Mouse (Mus musculus): ENCODE data around the gene Map3k3. TPM values are rescaled to one million over a fixed set of nuclear protein-coding genes. Genes with fewer than 3 reads are reported as not detected.
A peak's percentile ranks its signal among the peaks of the same experiment; 100 is the strongest.
"Not testable (repeated sequence)": the region's sequence is repeated elsewhere in the genome, so short reads cannot be mapped to it uniquely, and the experiment has no call there.

Gene Map3k3
- total RNA-seq, 2 experiments from 2014 or later = 25.5 to 29.3 TPM

DNA sequence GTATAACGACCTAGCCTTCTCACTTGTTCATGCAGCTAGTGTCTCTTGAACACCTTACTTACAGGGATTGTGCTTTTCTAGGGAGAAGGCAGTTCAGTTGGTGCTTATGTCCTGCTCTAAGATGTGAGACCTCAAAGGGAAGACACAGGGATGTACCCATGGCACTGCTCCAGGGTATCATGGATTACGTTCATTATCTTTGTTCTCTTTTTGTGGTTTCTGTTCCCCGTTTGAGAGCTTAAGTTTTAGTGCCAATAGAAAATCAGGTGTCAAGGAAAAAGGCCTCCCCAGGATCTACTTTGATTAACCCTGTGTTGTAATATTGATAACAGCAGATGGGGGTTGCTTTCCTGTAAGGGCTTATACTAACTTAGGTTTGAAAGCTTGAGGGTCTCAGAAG is 10.6 kb upstream of the Map3k3 start:
- DNase-seq (ENCODE audit: low spot score in 2 of 2) = no peak

DNA sequence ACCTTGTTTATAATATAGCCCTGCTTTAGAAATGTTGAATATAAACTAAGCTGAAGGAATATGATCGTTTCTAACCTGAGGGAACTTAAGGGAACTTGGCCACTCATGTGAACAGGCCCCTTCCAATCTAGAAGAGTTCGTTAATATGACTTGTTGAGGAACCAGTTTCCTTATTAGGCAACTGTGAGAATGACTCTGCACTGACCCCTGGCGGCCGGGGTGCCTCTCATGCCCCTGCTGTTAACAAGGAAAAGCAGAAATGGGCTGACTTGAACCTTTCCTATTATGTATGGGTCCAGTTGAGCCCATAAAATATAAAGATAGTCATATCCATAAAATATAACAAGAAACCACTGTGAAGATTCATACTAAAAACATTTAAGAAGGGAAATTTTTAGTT is 8.1 kb upstream of the Map3k3 start:
- DNase-seq (ENCODE audit: low spot score in 2 of 2) = peak in 1 of 2 experiments; percentile 60

- DNase-seq (ENCODE audit: low spot score in 2 of 2) = peak; percentile 61 to 67
These were observed 623 bp downstream of the Map3k3 start for GRCm38 (mm10) chr11:106084911-106085561.

DNA sequence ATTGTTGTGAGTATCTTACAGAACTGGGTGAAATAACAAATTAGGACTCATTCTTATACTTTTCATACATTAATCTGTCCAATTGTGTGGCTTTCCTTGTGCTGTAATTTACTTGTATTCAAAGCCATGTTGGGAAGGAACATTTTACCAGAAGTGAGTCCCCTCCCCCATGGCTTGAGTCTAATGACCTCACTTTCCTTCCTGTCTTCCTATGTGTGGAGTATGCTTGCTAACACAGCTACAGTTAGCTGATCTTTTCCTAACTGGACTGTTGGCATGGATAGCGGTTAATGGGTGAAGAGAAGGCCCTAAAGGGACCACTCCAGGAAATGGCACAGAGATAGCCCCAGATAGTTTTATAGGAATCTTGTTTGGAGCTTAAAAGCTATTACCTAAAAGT is 13.8 kb downstream of the Map3k3 start:
- DNase-seq (ENCODE audit: low spot score in 2 of 2) = no peak

DNA sequence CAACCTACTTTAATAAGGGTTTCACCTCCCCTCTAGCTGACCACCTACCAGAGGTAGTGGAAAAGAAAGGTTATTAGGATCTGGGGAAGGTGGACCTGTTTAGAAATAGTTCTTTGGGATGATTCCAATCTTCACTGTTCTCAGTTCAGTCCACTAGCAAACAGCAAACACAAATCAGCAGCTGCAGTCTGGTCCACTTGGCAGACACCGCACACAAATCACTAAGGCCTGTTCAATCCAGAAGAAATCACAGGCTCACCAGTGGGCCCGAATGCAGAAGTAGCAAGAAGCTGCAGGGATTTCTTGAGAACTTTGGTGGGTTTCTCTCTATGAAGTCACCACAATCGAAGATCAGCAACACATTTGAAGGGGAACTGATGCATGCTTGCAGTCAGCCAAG is 18.5 kb downstream of the Map3k3 start:
- DNase-seq (ENCODE audit: low spot score in 2 of 2) = peak in 1 of 2 experiments; percentile 30

GRCm38 (mm10) chr11:106106047-106106587 is 21.7 kb downstream of the Map3k3 start:
- peak in 1 of 2 experiments; percentile 7 for DNase-seq (ENCODE audit: low spot score in 2 of 2)

DNA sequence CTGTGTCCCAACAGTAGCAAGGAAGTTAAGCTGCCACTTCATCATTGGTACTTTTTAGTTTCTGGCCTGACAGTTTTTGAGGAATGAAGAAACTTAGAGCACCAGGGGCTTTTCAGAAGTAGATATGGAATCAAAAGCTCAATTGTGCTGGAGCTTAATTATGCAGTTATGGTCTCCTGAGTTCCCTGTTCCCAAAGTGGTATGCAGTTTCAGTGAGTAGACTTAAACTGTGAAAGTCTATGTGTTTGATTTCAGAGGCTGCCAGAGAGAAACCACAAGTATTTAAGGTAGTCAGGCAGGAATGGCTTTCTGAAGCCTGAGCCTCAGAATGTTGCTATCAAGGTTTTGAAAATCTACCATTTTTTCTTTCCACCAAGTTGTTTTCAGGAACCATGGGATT is 27.3 kb downstream of the Map3k3 start:
- DNase-seq (ENCODE audit: low spot score in 2 of 2) = no peak

GRCm38 (mm10) chr11:106122221-106122620 is 37.8 kb downstream of the Map3k3 start:
- DNase-seq (ENCODE audit: low spot score in 2 of 2) = no peak

GRCm38 (mm10) chr11:106122736-106123135 is 38.3 kb downstream of the Map3k3 start:
- DNase-seq (ENCODE audit: low spot score in 2 of 2) = no peak

DNA sequence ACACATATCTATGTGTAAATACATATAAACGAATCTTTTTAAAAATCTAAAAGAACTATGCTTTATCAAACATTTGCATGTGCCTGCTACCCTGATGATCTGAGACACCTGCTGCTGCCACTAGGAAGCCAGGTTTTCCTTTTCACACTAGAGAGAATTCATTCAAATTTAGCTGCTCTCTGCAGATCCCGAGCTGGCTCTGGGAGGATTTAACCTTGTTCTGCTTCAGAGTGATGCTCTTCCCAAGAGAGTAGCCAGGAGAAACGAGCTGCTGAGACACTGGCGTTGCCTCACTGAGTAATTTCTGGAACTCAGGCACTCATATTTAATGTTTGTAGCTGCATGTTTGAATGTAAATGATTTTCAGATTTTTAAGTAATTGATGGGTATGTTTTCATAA is 40.4 kb downstream of the Map3k3 start:
- DNase-seq (ENCODE audit: low spot score in 2 of 2) = no peak

DNA sequence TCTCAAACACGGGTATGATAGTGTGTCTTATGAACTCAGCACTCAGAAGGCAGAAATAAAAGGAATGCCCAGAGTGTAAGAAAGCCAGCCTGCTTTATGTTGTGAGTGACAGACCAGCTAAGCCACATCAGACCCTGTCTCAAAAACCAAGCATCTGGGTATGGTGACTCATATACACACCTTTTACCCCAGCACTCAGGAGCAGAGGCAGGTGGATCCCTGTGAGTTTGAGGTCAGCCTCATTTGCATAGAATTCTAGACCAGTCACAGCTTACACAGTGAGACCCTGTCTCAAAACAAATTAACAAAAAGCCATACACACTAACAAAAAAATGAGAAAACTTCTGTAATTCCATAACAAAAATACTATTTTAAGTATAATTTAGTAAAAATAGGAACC is 41.4 kb downstream of the Map3k3 start:
- no peak for DNase-seq (ENCODE audit: low spot score in 2 of 2)

DNA sequence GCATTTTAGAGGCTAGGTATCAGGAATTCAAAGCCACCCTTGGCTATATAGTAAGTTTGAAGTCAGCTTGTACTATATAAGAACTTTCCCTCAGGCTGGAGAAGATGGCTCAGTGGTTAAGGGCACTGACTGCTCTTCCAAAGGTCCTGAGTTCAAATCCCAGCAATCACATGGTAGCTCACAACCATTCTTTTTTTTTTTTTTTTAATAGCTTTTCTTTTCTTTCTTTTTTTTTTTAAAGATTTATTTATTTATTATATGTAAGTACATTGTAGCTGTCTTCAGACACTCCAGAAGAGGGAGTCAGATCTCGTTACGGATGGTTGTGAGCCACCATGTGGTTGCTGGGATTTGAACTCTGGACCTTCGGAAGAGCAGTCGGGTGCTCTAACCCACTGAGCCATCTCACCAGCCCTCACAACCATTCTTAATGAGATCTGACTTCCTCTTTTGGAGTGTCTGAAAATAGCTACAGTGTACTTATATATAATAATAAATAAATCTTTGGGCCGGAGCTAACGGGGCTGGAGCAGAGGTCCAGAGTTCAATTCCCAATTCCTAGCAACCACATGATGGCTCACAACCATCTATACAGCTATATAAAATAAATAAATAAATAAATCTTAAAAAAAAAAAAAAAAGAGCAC is 42.4 kb downstream of the Map3k3 start:
- DNase-seq (ENCODE audit: low spot score in 2 of 2) = not testable (repeated sequence)

- DNase-seq (ENCODE audit: low spot score in 2 of 2) = no peak
These were observed 45.1 kb downstream of the Map3k3 start for GRCm38 (mm10) chr11:106129477-106129876.

DNA sequence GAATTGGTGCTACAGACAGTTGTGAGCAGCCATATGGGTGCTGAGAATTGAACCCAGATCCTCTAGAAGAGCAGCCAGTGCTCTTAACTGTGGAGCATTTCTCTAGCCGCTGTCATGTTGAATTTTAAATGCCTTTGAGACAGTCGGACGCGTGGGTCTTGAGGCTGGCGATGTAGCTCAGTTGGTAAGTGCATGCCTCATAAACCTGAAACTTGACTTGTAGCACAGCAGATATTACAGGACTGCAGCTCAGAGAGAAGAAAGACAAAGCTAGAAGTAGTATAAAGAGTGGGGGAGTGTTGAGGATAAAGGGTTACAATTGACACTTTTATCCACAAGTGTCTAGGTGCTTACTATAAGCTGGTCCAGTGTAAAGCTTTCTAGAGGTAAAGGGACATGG is 48.1 kb downstream of the Map3k3 start:
- DNase-seq (ENCODE audit: low spot score in 2 of 2) = no peak

DNA sequence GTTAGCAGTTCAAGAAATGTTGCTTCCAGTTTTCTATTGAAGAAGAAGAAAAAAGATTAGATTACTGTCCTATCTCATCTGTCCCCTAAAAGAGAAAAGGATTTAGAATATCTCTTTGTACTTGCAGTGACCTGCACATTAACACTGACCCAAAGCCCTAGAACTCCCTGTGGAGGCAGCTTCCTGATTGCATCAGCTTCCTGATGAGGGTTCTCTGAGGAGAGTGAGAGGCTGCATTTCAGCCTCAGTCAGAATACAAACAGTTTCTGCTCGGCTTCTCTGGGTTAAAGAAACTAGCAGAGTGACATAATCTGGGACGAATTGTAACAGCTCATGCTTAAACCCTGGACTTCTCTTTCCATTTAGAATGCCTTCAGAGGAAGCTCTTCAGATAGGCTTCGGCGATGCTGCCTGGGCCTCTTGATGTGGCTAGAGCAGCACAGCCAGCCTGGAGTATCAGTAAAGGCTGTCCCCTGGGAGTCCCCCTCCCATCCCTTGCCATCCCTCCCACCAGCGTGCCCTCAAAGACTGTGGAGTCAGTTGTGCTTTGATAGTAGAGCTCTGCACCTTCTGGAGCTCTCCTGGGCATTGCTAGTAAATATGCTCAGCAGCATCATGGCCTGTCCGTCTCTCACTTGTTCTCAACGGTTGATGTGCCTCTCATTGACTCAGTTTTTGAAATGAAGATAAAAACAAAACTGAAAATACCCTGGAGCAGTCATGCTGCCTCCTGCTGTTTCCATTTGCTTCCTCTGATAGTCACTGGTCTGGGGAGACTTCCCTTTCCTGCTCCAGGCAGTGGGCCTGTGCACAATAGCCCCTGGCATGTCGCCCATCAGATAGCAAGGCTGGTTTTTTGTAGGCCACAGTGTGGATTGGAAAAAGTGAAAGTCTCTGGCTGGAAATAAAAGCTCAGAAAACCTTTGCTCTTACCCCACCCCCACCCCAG is 50.4 kb downstream of the Map3k3 start:
- DNase-seq (ENCODE audit: low spot score in 2 of 2) = peak in 1 of 2 experiments; percentile 52

GRCm38 (mm10) chr11:106151219-106151618 is 66.8 kb downstream of the Map3k3 start:
- DNase-seq (ENCODE audit: low spot score in 2 of 2) = no peak

DNA sequence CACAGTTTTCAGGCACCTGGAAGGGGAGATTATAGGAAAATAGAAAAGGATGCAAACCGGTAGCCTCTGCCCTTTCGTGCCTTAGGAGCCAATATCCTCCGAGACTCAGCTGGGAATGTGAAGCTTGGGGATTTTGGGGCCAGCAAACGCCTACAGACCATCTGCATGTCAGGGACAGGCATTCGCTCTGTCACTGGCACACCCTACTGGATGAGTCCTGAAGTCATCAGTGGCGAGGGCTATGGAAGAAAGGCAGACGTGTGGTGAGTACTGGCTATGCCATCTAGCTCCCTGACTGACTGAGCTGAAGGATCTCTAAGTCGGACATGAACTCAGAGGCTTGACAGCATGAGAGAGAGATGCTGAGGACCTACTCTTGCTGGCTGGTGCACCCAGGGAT is 67.7 kb downstream of the Map3k3 start:
- peak; percentile 56 to 75 for DNase-seq (ENCODE audit: low spot score in 2 of 2)

DNA sequence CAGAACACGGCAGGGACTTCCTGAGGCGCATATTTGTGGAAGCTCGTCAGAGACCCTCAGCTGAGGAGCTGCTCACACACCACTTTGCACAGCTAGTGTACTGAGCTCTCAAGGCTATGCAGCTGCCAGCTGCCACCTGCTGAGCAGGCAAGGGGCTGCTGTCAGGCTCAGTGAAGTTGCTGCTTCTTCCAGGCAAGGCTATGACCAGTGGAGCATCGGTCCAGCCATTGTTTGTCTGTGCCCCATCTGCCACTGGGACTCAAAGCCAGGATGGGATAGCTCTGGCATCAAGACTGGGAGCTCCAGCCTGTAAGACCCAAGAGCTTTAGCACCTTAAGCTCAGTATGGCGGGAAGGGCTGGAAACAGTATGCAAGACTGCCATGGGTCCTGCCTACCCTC is 69.7 kb downstream of the Map3k3 start:
- DNase-seq (ENCODE audit: low spot score in 2 of 2) = no peak

DNA sequence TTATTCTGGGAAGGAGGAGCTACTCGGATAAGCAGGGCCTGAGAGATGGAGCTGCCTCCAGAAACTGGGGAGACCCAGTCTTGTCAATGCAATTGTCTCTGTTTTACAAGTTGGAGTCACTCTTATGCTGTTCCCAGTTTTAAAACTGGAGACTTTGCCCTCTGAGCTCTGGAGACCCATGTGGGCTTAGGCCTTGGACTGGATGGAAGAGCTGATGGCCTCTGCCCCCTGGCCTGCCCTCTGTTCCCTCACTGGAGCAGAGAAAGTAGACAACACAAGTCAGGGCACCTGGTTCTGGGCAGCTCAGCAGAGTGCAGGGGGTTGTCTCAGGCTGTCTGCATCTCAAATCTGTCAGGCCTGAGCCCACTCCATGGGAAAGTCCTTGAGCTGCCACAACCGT is 70.4 kb downstream of the Map3k3 start:
- no peak for DNase-seq (ENCODE audit: low spot score in 2 of 2)

DNA sequence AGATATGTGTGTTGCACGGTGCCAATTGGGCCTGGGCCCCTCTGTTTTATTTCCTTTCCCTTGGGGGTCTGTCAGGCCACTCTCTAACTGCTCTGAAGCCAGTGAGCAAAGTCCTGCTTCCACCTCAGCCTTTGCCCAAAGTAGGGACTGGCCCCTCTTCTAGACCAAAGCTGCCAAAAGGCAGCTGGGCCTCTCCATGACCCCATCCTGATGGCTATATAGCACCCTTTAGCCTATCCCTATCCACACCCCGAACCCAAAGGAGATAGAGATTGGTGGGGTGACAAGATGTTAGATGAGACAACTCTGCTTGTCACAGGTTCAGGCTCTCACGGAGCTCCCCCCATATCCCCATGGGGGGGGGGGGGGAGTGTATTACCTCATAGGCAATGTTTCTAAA is 71.3 kb downstream of the Map3k3 start:
- peak in 1 of 2 experiments; percentile 28 for DNase-seq (ENCODE audit: low spot score in 2 of 2)

DNA sequence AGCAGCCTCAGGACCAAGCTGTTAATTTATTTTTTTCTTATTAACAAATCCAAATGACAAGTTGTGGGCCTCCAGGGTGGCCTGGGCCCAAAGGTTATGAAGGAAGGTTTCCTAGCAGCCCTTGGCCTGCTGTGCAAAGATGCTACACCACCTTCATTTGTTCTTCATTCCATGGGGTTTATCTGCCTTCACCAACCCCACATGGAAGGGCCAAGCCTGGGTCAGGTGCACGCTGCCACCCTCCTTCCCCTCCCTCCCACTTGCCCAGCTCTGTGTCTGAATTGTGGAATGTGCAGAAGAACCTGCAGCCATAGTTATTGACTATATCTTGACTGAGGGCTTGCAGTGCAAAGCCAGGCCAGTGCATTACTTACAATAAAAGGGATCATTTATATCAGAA is 71.8 kb downstream of the Map3k3 start:
- no peak for DNase-seq (ENCODE audit: low spot score in 2 of 2)

DNA sequence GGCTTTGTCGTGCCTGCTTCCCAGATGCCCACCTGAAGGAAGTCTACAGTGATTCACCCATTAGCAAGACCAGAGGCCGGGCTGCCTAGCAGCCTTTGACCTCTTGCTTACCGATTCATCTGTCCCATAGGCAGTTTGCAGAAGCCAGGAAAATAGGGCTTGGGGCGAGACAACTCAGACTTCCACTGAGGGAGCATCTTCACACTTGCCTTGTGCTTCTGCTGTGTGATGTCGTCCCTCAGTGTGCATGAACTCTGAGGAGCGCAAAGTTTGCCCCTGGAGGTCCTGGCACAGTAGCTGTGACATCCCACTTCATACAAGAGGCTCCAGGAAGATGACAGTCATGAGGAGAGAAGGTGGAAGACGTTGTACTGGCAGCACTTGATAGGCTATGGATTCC is 72.7 kb downstream of the Map3k3 start:
- no peak for DNase-seq (ENCODE audit: low spot score in 2 of 2)
